Mouse (Mus musculus): ENCODE data around the gene Cers3.
A peak's percentile ranks its signal among the peaks of the same experiment; 100 is the strongest.

Gene Cers3

DNA sequence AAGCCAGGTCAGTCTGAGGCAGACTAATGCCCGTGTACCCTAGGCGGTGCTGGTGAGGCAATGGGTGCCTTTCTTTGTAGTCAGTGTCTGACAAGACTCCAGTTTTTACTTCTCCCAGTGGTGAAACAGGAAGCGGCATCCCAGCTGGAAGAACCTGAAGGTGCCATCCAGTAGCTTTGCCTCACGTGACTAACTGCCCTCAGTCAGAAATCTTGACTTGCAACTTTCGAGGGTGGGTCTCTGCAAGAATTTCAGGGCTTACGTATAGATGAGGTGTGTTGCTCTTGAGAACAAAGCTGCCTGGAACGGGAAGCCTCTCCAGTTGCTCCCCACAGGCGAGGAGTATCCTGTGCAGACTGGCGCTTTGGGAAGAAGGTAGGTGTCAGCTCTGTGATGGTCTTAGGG, at the start of gene Cers3:
Cers3 (plus strand) TSS at position 128 of the 405 bp plus-strand sequence.
- peak; percentile 49 to 50 for DNase-seq (ENCODE audit: low spot score in 2 of 2)

DNA sequence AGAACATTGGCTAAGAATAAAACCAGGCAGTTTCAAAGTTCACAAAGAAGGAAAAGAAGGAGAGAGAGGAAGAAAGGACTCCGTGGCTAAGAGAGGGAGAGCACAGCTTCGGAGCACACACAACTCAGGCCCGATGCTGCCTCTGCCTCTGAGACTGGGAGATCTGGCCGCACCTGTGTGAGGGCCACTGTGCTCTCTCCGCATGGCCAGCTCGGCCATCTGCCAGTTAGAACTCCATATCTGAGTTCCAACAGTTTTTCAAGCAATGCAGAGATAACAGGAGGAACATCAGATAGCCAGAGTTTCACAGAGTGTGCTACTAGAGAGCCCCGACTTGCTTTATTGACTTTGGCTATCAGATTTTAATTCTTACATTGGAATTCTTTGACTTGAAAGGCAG, 48.8 kb upstream of the Cers3 start:
- DNase-seq (ENCODE audit: low spot score in 2 of 2) = no peak

DNA sequence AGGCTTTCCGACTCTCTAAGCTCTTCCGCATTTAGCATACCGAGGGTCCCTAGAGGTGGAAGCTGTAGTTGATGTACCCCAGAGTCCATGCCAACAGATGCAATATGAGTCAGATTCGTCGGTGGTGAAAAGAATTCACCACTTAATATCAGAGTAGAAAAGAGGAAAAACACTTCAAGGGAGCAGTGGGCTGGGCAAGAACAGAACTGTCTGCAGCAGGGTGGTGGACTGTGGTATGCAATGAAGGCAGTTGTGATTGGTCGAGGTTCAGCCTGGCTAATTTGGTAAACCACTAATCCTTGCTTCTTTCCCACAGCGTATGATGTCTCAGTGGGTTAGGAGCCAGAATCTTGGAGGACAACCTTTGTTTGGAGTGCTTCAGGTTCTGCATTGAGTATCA, 40.6 kb upstream of the Cers3 start:
- DNase-seq (ENCODE audit: low spot score in 2 of 2) = no peak

DNA sequence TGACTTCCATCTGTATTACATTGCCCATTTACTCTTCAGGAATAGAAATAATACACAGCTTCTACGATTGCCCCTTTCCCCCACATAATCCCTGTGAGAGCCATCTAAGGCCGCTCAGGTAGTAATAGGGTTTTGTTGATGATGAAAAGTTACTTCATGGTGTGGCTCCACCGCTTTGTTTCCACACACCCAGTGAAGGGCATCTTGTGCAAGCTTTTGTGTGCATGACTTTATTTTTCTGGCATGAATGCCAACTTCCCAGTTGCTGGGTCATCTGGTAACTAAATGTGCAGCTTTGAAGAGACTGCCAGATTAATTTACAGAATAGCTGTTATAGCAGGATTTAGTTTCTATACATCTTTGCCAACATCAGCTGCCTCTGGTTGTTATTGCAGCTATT, 38.7 kb upstream of the Cers3 start:
- DNase-seq (ENCODE audit: low spot score in 2 of 2) = no peak

DNA sequence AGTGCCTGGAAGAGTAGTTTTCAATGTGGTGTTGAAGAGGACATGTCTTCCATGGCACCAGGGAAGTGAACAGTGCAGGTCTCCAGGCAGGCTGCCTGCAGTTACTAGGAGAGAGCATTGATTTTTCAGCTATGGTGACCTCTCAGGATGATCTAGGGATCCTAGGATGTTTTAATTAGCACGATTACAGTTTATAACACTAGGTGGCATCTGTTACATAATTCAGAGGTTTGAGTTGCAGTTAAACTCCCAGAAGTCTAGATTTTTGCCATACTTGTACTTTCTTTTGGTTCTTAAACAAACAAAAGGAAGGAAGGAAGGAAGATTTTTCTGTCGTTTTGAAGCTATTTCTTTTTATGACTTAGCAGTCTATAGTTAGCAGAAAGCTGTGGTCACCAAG, 32.1 kb upstream of the Cers3 start:
- DNase-seq (ENCODE audit: low spot score in 2 of 2) = no peak

DNA sequence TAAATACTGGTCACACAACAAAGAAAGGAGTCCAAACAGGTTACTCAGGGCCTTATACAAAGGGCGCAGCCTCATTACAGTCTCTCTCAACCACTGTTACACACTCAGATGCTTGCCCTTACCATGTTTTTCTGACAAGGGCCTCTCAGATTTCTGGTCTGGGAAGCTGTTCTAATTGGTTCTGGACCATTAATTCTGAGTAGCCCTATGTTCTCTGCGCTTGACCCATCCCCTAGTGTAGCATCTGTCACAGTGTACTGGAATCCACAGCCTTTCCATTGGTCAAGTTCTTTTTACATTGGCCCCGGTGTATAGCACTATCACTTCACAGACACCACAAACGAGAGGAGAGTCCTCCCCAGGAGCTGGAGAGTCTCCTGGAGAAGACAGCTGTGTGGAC, 18.8 kb upstream of the Cers3 start:
- no peak for DNase-seq (ENCODE audit: low spot score in 2 of 2)

DNA sequence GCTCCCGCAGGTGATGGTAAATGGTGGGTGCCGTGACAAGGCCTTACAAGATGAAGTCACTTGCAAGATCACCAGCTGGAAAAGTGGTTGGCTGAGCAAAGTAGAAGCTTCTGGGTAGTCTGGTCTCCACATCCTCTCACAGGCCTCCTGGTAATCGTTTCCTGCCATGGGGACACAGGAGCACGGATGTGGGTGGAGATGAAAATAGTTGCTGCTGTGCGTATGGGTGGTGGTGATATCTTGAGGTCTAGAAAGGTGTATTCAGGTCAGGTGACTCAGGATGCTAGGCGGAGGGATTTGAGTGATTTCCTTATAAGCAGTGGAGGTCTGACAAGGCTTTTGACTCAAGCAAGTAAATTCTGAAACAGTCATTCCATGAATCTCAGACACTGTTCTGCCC, 18.4 kb upstream of the Cers3 start:
- DNase-seq (ENCODE audit: low spot score in 2 of 2) = no peak

DNA sequence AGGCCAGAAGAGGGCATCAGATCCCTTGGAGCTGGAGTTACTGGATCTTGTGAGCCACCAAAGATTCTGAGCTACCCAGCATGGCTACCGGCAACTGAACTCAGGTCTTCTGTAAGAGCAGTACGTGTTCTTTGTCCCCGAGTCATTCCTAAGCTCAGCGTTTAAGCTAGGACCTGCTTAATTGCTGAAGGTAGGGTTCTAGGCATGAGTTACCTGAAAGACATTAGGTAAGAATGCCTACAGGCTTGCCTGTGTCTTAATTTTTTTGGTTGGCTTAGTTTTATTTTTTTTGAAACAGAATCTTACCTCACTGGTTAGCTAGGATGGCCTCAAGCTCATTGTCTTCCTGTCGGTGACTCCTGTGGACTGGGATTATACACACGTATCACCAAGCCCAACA, 15.2 kb upstream of the Cers3 start:
- DNase-seq (ENCODE audit: low spot score in 2 of 2) = no peak

DNA sequence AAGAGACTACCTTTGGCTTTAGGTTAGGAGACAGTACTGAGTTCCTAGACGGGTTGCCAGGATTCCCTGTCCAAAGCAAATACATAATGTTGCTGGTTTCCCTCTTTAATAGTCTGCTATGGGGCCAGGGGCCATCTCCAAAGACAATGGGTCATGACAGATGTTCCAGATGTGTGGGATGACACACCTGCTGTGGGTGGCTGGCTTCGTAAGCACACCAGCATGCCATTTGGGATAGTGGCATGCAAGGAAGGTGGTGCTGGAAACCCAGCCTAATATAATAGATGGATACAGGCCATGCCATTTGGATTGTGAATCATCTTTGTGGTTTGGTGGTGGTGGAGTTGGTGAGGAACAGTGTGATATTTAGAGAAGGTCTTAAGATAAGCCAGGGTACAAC, 14.1 kb upstream of the Cers3 start:
- DNase-seq (ENCODE audit: low spot score in 2 of 2) = no peak

DNA sequence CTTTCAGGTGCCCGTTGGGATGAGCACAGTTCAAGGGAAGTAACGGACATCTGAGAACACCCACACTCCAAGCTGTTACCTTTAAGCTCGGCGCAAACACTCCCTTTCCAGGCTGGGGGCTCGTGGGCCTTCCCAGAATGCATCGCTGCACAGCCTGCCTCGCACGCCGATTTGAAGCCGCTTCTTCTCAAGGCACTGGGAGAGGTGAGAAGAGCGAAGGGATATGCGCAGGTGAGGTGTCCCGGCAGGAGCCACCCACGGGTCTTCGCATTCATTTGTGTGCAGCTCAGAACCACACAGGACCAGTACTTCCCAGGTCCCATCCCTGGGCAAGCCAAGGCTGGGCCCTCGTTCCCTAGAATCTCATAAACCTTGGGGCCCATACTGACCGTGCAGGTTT, 9.9 kb upstream of the Cers3 start:
- no peak for DNase-seq (ENCODE audit: low spot score in 2 of 2)

DNA sequence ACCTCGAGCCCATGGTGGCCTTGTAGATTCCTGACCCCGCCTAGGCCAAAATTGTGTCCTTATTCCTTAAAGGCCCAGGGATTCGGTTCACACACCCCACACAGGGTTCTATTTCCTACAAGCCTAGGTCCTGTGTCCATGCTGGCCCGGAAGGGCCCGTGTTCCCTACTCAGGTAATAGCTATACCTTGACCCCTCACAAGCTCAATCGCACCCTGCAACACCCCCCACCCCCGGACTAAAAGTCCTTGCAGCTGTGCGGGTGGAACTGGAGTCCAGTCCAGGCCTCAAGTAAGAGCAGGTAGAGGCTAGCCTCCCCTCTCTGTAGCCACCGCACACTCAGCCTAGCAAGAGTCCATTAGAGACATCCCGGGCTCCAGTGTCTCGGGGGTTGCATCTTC, 9.4 kb upstream of the Cers3 start:
- no peak for DNase-seq (ENCODE audit: low spot score in 2 of 2)

DNA sequence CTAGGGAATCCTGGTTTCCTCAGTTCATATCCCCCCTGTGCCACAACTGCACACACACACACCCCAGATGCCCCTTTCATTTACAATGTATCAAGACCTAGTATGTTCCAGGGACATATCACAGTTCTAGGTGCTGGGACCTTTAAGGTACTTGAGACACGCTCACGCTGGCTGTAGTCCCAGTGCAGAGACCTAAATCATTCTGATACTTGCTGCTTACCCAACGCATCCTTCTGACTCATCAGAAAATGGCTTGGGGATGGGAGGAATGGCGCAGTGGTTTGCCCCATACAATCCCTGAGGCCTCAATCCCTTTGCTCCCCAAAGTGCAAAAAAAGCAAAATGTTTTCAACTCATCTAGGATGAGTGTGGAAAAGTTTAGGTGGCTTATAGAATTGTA, 8.8 kb upstream of the Cers3 start:
- DNase-seq (ENCODE audit: low spot score in 2 of 2) = no peak

DNA sequence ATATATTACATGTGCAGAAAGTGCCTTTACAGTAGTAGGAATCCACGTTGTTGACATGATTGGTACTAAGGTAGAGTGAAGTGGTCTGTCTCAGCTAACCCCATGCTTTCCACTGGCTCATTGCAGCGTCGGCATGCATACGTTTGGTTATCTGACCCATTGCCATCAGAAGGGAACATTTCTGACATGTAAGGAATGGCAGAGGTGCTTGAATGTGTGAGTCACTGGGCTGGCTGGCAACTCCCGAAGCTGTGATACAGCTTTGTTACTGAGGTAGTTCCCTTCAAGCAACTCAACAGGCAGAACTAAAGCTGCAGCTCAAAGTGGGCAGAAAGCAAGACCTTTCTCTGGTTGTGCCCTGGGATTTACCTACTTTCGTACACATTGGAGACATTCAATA, 8.3 kb upstream of the Cers3 start:
- DNase-seq (ENCODE audit: low spot score in 2 of 2) = no peak

DNA sequence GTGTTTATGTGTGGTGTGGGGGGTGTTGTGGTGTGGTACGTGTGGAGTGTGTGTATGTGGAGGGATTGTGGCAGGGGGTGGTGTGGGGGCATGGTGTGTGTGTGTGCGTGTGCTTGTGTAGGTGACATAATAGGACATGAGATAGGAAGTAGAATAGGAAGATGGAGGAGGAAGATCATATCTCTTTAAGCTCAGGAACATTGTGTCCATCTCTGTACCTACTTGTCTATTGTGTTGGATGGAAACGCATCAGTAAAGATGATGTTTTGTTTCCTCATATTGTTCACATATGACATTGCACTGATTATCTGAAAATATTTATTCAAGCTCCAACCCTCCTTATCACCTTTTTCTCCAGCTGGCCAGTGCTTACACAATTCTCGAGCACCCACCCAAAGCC, 5.9 kb upstream of the Cers3 start:
- no peak for DNase-seq (ENCODE audit: low spot score in 2 of 2)

DNA sequence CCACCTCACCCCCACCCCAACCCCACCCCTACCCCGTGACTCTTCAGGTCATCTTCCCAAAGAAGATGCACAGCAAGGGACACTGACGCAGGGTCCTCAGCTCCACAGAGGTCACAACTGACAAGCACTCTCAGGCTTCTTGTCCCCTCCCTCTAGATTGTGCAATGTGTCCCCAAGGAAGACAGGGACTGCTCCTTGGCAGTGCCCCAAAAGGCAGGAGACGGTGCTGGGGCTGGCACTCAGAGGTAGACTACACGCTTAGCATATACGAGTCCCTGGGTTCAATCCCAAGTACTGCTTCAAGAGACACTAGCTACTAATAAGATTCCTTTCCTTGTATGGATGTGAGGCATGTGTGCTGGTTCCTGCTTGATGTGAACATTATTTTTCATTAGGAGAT, 2.3 kb upstream of the Cers3 start:
- no peak for DNase-seq (ENCODE audit: low spot score in 2 of 2)

DNA sequence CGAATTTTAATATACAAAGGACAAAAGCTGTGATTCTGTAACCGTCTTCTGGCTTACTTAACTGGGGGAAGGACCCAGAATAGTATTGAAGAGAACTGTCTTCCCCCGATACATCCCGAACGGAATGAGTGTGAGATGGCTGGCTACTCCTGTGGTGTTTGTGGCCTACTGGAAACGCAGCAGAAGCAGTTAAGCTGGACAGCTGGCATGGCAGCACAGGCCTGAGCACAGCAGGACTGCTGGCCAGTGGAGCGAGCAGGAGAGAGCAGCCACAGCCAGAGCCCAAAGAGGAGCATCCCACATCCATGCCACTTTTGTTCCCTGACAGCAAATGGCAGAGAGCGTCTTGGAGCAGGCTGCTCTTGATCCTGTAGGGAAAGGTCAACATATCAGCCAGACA, 1.9 kb upstream of the Cers3 start:
- DNase-seq (ENCODE audit: low spot score in 2 of 2) = no peak

DNA sequence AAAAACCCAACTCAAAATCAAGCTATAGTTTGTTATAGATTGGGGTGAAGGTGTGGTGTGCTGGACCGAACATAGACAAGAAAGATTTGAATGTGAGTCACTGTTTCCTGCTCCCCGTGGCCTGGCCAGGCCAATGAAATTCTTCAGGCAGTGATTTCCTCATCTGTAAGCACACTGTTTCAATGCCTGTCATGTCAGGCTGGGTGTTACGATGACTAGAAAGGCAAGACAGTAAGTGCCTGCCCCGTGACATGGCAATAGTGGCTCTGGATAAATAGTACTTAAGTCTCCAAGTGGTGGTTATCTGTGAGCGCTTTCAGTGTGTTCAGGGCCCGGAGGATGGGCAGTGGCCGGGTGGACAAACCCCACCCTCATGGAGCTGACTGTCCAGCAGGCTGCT, 3.7 kb downstream of the Cers3 start:
- DNase-seq (ENCODE audit: low spot score in 2 of 2) = peak in 1 of 2 experiments; percentile 33

DNA sequence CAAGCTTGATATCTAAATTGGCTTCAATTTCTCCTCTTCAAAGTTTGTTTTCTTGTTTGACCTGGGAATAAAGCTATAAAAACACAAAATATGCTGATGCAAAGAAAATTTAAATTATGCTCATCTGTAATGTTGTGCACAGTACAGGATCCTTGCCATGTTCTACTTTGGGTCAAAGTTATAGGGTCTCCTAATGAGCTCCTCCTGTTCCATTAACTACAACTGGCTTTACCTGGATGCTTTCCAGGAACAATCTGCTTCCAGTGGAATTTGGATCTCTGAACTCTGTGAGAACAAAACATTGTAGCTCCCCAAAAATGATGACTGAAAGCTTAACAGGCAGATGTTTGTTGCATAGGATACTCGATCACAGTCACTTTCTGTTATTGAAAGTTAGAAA, 6.7 kb downstream of the Cers3 start:
- DNase-seq (ENCODE audit: low spot score in 2 of 2) = no peak

DNA sequence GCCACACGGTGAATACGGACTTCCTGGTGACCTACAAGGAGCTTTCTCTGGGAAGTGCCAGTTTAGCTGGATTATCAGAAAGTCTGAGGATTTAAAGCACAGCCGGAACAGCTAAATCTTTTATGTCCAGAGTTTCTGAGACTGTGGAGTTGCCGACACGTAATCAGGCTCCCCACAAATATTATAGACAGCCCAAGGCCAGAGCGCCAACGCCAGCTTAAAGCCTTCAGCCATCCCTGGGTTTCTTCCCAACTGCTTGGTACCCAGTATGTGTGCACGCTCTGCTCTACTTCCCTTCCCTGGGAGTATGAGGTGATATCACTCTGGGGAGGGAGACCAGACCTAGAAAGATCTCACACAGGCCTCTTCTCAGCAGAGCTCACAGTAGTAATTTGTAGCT, 10.5 kb downstream of the Cers3 start:
- DNase-seq (ENCODE audit: low spot score in 2 of 2) = no peak

DNA sequence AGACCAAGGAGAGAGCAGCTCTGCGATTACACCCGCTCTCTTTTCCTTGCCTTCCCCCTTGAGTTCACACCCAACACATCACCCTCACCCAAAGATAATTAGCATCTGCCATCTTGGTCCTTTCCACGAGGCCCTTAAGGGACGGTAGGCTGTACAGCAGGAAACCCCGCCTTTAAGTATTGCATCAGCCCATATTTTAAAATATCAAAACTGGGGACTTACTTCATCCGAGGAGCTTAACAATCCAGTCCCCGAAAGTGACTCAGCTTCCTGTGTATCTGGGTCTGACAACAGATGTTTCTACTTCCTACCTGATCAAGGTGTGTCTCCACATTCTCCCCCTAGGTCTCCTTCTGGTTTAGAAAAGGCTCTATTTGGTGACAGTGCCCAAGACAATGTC, 12.3 kb downstream of the Cers3 start:
- DNase-seq (ENCODE audit: low spot score in 2 of 2) = no peak

DNA sequence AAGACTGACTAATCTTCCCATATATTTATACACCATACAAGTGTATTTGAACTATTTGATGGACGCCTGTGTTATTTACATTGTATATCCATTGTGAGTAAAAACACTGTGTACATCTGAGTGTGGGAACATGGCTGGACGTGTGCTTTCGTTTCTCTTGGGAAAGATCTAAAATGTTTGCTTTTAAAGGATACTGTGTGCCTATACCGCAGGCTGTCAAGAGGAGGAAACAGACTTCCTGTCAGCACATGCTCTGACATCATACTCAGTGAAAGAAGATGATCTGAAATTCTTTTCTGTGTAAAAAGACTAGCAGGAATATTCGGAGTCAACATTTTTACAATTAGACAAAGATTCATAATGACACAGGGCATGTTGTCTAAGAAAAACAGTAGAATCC, 26.6 kb downstream of the Cers3 start:
- no peak for DNase-seq (ENCODE audit: low spot score in 2 of 2)

DNA sequence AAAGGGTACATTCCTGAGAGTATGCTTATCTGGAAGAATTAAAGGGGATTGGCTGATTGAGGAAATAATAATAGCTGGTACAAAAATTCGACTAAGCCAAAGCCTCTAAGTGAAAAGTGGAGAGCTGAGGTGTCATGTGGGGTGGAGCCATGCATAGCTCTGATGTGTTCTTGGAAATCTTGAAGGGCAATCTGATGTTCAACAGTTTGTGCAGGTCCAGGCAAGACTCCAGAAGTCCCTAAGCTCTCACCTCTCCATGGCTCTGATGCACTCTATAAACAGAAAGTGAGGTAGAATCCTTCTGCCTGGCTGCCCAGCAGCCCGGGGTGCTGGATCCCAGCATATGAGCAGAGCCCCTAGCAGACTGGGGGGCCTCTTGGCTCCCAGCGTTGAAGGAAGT, 27.4 kb downstream of the Cers3 start:
- peak in 1 of 2 experiments; percentile 13 for DNase-seq (ENCODE audit: low spot score in 2 of 2)

DNA sequence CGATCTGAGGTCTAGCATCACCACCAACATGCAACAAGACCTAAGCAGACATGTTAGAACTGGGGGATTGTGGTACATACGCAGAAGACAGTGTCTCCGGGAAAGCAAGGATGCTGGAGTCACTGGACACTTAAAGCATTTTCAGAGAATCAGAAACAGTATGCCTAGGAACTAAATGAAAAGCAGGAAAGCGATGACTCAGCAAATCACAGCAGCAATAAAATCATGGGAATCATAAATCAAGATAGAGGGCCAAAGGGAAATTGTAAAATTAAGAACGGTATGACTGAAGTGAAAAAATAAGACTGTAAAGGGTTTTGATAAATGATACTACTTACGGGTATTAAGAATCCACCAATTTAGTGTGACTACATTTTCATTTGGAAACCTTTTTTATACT, 27.9 kb downstream of the Cers3 start:
- no peak for DNase-seq (ENCODE audit: low spot score in 2 of 2)

DNA sequence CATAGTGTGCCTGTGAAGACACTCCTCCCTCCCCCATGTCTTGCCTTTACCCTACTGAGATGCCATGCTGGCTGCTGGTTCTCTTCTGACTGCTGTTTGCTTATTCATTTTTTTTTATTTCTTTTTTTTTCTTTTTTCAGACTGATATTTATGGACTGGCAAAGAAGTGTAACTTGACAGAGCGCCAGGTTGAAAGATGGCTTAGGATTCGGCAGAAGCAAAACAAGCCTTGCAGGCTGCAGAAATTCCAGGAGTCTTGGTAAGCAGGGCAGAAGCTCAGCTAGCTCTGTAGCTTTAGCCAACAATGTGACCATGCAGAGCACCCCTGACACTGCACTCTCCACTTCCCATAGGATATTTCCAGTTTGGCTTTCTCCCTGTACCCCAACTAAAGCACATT, 36.1 kb downstream of the Cers3 start:
- peak in 1 of 2 experiments; percentile 45 for DNase-seq (ENCODE audit: low spot score in 2 of 2)
